Mouse (Mus musculus): ENCODE measurements around the gene Rpgrip1.

Gene Rpgrip1

DNA sequence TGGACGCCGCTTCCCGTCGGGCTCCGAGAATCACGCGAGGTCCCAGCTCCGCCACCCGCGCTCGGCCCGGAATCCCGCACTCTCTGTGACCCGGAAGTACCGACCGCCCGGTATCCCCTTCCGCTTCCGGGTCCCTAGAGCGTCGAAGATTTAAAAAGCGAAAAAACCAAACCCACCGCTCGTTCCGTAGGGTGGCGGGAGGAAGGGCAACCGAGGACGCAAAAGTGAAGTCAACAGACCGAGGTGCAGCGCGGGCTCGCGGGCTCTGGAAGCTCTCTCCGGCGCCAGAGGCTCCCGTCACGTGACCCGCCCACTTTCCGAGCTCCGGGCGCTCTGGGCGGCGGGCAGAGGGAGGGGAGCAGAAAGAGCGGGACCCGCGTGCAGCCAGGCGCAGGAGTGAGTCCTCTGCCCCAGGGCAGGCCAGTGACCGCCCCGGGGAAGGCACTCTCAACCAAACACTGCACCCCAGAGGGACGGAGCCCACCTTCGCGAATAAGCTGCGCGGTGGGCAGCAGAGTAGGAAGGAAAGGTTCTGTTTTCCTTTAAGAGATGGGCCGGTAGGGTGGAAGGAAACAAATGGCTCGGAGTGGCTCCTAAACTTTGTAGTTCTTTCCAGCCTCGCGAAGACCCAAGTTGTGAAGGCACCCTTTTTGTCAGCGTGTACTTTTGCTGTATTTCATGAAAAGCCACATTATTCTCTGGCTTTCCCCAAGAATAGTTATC is 86.8 kb downstream of the Rpgrip1 start, which contains the start of gene Supt16:
Supt16 (minus strand) TSS at position 261 of the 723 bp plus-strand sequence.
- DNase-seq (ENCODE audit: extremely low spot score, low spot score) = peak; percentile 91

DNA sequence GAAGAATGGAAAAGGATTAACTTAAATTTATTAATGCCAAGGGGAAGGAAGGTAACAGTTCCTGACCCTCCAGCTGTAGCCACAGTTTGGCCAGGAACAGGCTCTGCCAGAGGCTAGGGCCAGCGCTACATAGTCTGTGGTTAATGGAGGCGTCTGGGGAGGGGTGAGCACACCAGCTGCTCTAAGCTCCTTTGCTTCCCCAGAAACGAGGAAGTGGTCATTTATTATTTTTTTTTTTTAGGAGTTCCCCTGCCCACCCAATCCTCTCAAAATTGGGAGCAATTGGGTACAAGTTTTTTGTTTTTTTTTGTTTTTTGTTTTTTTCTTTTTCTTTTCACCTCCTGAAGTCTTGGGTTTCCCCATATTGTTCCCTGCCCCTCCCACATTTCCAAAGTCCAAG is 87.6 kb downstream of the Rpgrip1 start:
- no peak for DNase-seq (ENCODE audit: extremely low spot score, low spot score)

DNA sequence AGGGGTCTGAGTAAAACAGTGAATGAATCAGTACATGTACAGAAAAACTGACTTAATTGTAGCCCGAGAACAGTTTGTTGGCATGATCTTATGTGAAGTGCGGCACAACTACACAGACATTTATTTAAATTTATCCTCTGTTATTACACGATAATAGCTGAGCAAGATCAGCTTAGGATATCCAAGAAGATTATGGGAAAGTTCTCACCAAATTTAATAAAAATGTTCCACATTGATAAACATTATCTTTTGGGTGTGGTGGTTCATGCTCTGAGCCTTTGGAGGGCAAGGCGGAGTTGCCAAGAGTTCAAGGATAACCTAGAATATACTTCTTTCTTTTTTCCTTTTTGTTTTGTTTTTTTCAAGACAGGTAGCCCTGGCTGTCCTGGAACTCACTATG is 88.9 kb downstream of the Rpgrip1 start:
- DNase-seq (ENCODE audit: extremely low spot score, low spot score) = no peak

All from neural tube, embryonic 10.5 days (tissue).